Mouse (Mus musculus) stomach, embryonic 16.5 days (tissue): ENCODE measurements at regions not wholly inside any gene's neighbourhood (a gene's known extent, or its start where the extent isn't known, plus 50 kb on each side); places are given as distances from the start of the nearest gene placed in this dataset.

Source experiments
- ATAC-seq: fragments of 200-750 bp; cut with Nextera tagmentation; 2 replicates; pipeline ENCODE4 v1.8.0; 2017; ENCODE audit warnings: moderate number of reproducible peaks, moderate TSS enrichment; ENCODE audit not compliant: insufficient read depth, low FRiP score
- H3K27ac ChIP-seq: fragments of 300-500 bp; sonication (generic); 2 replicates; pipeline ENCODE4 v1.5.1; 2014; ENCODE audit warnings: low read length
- H3K27me3 ChIP-seq: fragments of 300-500 bp; sonication (generic); 2 replicates; pipeline ENCODE4 v1.6.1; 2014; ENCODE audit warnings: low read length, control low read depth, mixed read lengths; ENCODE audit not compliant: control insufficient read depth, insufficient read depth
- H3K36me3 ChIP-seq: fragments of 300-500 bp; sonication (generic); 2 replicates; pipeline ENCODE4 v1.6.1; 2014; ENCODE audit warnings: low read length; ENCODE audit not compliant: control insufficient read depth, insufficient read depth
- H3K4me1 ChIP-seq: fragments of 300-500 bp; sonication (generic); 2 replicates; pipeline ENCODE4 v1.6.1; 2014; ENCODE audit warnings: low read length, control low read depth, mixed read lengths; ENCODE audit not compliant: control insufficient read depth, insufficient read depth
- H3K4me2 ChIP-seq: fragments of 300-500 bp; sonication (generic); 2 replicates; pipeline ENCODE4 v1.6.1; 2014; ENCODE audit warnings: low read depth, low read length, mixed read lengths
- H3K4me3 ChIP-seq: fragments of 300-500 bp; sonication (generic); replicated peaks from 2 replicates; pipeline ENCODE4 v1.5.1; 2014; ENCODE audit warnings: mild to moderate bottlenecking, low read length
- H3K9ac ChIP-seq: fragments of 300-500 bp; sonication (generic); 2 replicates; pipeline ENCODE4 v1.6.1; 2014; ENCODE audit warnings: low read length
- H3K9me3 ChIP-seq: fragments of 300-500 bp; sonication (generic); replicated peaks from 2 replicates; pipeline ENCODE4 v1.6.1; 2016; ENCODE audit warnings: low read length, control low read depth; ENCODE audit not compliant: control insufficient read depth
- WGBS: fragments of 180-500 bp; shearing (Covaris S2); extraction: QIAGEN DNeasy Blood & Tissue Kit; methylation state at CpG from one replicate; pipeline ENCODE4 v1.1.7; 2014; 5-methylcytosine and 5-hydroxymethylcytosine counted together

DNA sequence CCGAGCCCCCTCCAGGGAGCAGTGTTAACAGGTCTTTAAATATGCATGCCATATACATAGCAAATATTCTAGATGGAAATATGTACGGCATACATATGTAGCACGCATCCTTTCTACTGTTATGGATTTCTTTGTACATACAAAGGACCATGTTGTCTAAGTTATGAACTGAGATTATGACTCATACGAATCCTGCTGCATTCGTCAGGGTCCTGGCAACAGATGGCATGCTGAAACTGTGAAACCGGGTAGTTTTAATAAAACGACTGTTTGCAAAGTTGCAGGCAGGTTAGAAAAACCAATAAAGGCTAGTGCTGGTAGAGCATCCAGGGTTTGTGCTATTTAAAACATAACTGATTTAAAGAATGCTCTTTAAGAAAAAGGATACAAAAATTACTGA lies 88.8 kb upstream of the Tlk1 start:
- no peak for ATAC-seq
- Histone ChIP-seq H3K36me3 (no peaks in the 10 kb centered on the region), H3K4me2 (no peak overlapping the region), H3K27ac (no peak overlapping the region), H3K9ac (no peak overlapping the region), H3K27me3 (no peaks in the 10 kb centered on the region), H3K4me3 (no peak overlapping the region), H3K9me3 (no peaks in the 10 kb centered on the region), H3K4me1 (no peaks in the 10 kb centered on the region)
- WGBS: 76% methylated on average over 7 of the region's 7 CpGs

DNA sequence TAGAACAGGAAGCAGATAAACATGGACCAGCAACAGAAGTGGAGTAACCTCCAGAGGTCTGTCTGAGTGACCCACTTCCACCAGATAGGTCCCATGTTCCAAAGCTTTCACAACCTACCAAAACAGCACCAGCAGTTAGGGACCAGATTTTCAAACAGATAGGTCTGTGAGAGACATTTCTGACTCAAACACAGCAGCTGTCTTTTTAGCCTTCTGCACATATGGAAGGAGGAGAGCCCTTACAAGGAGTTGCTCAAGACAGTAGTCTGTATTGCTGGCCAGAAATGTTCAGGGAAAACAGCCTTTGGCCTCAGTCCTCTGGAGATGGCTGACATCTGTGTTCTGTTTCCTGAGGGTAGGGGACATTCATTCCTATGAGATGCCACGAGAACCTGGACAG lies 83.9 kb upstream of the Tlk1 start:
- H3K9ac ChIP-seq: no peak overlapping the region
- no peaks in the 10 kb centered on the region for H3K4me1 ChIP-seq
- H3K36me3 ChIP-seq: no peaks in the 10 kb centered on the region
- 64% methylated on average over 1 of the region's 1 CpGs for WGBS
- H3K9me3 ChIP-seq: no peaks in the 10 kb centered on the region
- H3K27me3 ChIP-seq: no peaks in the 10 kb centered on the region
- H3K27ac ChIP-seq: no peak overlapping the region
- ATAC-seq: no peak
- H3K4me3 ChIP-seq: no peak overlapping the region
- no peak overlapping the region for H3K4me2 ChIP-seq

DNA sequence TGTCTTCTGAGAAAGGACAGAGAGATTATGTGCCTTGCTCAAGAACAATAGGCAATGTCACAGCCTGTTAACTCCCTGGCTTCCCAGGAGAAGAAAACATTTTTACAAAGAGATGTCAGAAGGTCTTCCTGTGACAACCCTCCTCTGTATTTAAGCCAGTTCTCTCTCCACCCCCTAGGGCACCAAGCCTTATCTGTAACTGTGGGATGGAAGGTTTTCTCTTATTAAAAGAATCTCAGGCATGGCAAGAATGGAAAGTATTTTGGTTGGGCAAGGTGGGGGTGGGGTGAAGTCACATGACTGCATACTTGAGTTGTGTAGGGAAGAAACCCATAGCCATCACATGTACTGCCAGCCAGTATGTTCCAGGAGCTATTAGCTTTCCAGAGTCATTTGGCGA lies 83.1 kb upstream of the Tlk1 start:
- H3K4me3 ChIP-seq: no peak overlapping the region
- WGBS: 87% methylated on average over 1 of the region's 1 CpGs
- H3K36me3 ChIP-seq: no peaks in the 10 kb centered on the region
- H3K4me1 ChIP-seq: no peaks in the 10 kb centered on the region
- H3K4me2 ChIP-seq: no peak overlapping the region
- H3K27ac ChIP-seq: no peak overlapping the region
- no peaks in the 10 kb centered on the region for H3K27me3 ChIP-seq
- ATAC-seq: no peak
- no peaks in the 10 kb centered on the region for H3K9me3 ChIP-seq
- no peak overlapping the region for H3K9ac ChIP-seq

DNA sequence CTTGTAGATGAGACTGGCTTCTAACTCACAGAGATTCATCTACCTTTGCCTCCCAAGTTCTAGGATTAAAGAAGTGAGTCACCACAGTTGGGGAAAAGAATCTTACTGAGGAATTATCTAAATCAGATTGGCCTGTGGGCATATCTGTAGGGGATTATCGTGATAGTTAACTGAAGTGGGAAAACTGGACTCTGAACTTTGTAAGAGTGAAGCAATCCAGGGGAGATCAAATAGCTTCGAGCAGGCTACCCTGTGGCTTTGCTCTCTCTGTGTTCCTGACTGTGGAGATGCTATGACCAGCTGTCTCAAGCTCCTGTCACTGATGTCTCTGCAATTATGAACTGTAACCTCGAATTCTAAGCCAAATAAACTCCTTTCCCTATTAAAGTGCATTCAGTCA lies 80.7 kb upstream of the Tlk1 start:
- Histone ChIP-seq H3K4me2 (no peak overlapping the region), H3K9ac (no peak overlapping the region), H3K9me3 (no peaks in the 10 kb centered on the region), H3K27me3 (no peaks in the 10 kb centered on the region), H3K4me3 (no peak overlapping the region), H3K4me1 (0 out of 2 replicates have a peak, but pooled peaks cover 3% of the 10 kb centered on the region), H3K36me3 (no peaks in the 10 kb centered on the region), H3K27ac (no peak overlapping the region)
- no peak for ATAC-seq
- WGBS: 50% methylated on average over 3 of the region's 3 CpGs

DNA sequence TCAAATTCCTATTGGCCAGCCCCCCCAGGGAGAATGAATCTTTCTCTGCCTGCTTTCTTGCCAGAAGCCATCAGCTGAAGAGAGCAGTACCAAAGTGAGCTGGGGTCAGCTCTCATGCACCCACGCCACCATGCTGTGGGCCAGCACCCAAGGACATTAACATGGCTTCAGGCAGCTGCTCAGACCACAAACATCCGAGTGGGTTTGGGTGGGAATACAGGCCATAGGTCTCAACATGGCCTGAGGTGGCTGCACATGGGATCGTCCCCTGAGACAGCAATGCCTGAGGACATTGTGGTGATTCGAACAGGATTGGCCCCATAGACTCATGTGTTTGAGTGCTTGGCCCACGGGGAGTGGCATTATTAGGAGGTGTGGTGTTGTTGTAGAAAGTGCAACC lies 78.9 kb upstream of the Tlk1 start:
- H3K27ac ChIP-seq: no peak overlapping the region
- WGBS: 90% methylated on average over 5 of the region's 5 CpGs
- no peaks in the 10 kb centered on the region for H3K9me3 ChIP-seq
- no peak overlapping the region for H3K9ac ChIP-seq
- ATAC-seq: no peak
- H3K4me2 ChIP-seq: no peak overlapping the region
- H3K4me3 ChIP-seq: no peak overlapping the region
- H3K4me1 ChIP-seq: 0 out of 2 replicates have a peak, but pooled peaks cover 3% of the 10 kb centered on the region
- no peaks in the 10 kb centered on the region for H3K36me3 ChIP-seq
- no peaks in the 10 kb centered on the region for H3K27me3 ChIP-seq

DNA sequence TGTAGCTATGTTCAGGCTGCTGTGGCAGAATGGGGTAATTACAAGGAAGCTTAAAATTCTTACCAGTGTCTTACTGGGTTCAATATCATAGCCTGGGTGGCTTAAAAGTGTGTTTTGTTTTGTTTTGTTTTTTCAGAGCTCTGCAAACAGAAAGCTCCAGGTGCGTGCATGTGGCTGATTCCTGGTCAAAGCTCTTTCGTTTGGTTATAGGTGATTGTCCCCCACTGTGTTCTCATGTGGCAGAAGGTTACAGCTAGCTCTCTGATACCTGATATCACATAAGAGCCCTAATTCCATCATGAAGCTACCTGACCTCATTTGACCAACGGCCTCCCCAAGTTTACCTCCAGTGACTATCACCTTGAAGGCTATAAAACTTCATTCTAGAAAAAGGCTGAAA lies 76.7 kb upstream of the Tlk1 start:
- ATAC-seq: no peak
- 55% methylated on average over 3 of the region's 3 CpGs for WGBS
- H3K27ac ChIP-seq: no peak overlapping the region
- no peak overlapping the region for H3K4me3 ChIP-seq
- H3K4me1 ChIP-seq: 0 out of 2 replicates have a peak, but pooled peaks cover 3% of the 10 kb centered on the region
- no peaks in the 10 kb centered on the region for H3K36me3 ChIP-seq
- H3K4me2 ChIP-seq: no peak overlapping the region
- no peaks in the 10 kb centered on the region for H3K9me3 ChIP-seq
- H3K27me3 ChIP-seq: no peaks in the 10 kb centered on the region
- no peak overlapping the region for H3K9ac ChIP-seq

DNA sequence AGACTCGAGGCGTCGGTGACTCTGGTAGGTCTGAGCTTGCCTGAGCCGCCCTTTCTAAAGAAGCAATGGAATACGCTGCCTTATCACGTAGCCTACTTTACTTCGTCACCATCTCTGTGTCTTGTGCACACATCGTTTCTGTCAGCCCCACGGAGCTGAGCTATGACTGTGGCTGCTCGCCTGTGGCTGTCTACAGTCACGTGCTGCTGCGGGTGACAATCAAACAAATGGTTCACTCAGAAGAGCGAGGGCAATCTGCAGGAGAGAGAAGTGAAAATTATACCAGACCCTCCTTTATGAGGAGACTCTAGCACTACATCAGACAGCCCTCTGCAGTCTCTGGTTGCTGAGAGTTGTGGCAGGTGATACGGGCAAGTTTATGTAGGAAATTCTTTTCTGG lies 76.0 kb upstream of the Tlk1 start:
- Histone ChIP-seq H3K27ac (0 out of 2 replicates have a peak overlapping the region, but pooled peaks have one; percentile 6), H3K27me3 (no peaks in the 10 kb centered on the region), H3K9ac (peak overlapping the region; percentile 49; the same call in 1 of the 2 replicates), H3K4me1 (0 out of 2 replicates have a peak, but pooled peaks cover 3% of the 10 kb centered on the region), H3K36me3 (no peaks in the 10 kb centered on the region), H3K4me2 (peak overlapping the region; percentile 52), H3K9me3 (no peaks in the 10 kb centered on the region), H3K4me3 (peak overlapping the region; percentile 21)
- WGBS: 27% methylated on average over 14 of the region's 14 CpGs
- ATAC-seq: peak; percentile 64

DNA sequence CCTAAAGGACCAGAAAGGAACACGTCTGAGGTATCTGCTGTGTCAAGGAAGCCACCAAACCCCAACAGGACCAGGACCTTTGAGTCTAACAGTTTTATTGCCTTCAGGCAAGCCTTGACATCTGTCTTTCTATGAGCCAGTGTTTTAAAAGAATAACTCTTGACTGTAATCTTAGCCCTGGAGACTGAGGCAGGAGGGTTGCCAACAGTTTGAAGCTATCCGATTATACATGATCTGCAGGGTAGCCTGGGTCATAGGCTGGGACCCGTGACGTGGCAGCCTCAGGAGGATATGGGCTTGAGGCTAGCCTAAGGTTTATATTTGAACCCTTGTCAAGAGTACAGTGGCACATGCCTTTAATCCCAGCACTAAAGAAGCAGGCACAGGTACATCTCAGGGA lies 73.5 kb upstream of the Tlk1 start:
- no peaks in the 10 kb centered on the region for H3K36me3 ChIP-seq
- H3K4me1 ChIP-seq: 0 out of 2 replicates have a peak, but pooled peaks cover 3% of the 10 kb centered on the region
- no peaks in the 10 kb centered on the region for H3K27me3 ChIP-seq
- 88% methylated on average over 4 of the region's 4 CpGs for WGBS
- H3K4me3 ChIP-seq: no peak overlapping the region
- H3K9me3 ChIP-seq: no peaks in the 10 kb centered on the region
- H3K27ac ChIP-seq: no peak overlapping the region
- no peak for ATAC-seq
- H3K9ac ChIP-seq: no peak overlapping the region
- no peak overlapping the region for H3K4me2 ChIP-seq

DNA sequence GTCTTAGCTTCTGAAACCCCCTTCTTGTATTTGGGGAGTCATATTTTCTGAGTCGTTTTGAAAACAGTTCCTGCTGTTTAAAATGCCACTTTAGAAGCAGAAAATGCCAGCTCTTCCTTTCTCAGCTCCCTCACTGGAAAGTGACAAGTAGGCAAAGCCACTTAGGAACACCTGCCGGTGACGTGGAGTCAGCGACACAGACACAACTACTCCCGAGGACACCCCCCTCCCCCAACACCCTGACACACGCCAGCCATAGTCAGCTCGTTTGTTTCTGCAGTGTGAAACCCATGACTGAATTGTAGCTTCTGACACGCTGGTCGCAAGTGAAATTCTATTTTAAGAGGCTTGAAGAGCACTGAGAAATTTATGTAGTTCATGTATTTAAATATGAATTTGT lies 72.9 kb upstream of the Tlk1 start:
- H3K4me1 ChIP-seq: 0 out of 2 replicates have a peak, but pooled peaks cover 3% of the 10 kb centered on the region
- H3K36me3 ChIP-seq: no peaks in the 10 kb centered on the region
- ATAC-seq: no peak
- H3K4me3 ChIP-seq: no peak overlapping the region
- no peaks in the 10 kb centered on the region for H3K27me3 ChIP-seq
- no peak overlapping the region for H3K9ac ChIP-seq
- H3K4me2 ChIP-seq: no peak overlapping the region
- no peak overlapping the region for H3K27ac ChIP-seq
- WGBS: 71% methylated on average over 9 of the region's 9 CpGs
- no peaks in the 10 kb centered on the region for H3K9me3 ChIP-seq

DNA sequence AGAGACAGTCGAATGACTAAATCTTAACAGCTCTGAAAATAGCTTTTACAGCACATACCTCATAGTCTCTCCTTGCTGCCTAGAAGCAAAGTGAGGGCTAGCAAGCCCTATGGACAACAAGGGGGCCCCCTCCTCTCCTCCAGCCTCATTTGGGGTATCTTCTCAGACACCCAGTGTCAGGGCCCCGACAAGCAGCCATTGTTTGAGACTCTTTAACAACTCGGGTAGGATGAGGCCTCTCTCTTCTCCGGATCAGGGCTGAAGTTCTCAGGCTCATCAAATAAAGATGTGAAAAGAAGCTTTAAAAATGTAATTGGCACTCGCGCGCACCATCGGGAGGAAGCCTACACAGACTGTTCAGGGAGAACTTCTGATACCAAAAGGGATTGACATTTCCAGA lies 71.8 kb upstream of the Tlk1 start:
- Histone ChIP-seq H3K27ac (no peak overlapping the region), H3K36me3 (no peaks in the 10 kb centered on the region), H3K9ac (no peak overlapping the region), H3K27me3 (no peaks in the 10 kb centered on the region), H3K4me3 (no peak overlapping the region), H3K9me3 (no peaks in the 10 kb centered on the region), H3K4me1 (0 out of 2 replicates have a peak, but pooled peaks cover 3% of the 10 kb centered on the region), H3K4me2 (no peak overlapping the region)
- ATAC-seq: no peak
- WGBS: 90% methylated on average over 8 of the region's 8 CpGs
